Mouse (Mus musculus): ENCODE data around the gene Apobec3. TPM values are rescaled to one million over a fixed set of nuclear protein-coding genes. Genes with fewer than 3 reads are reported as not detected.
"Not testable (repeated sequence)": the region's sequence is repeated elsewhere in the genome, so short reads cannot be mapped to it uniquely, and the experiment has no call there.

The Apobec3 gene
- polyA plus RNA-seq, 1 experiment from 2014 or later = 33.1 TPM

GRCm38 (mm10) chr15:79901399-79901798 lies 9.9 kb downstream of the Apobec3 start:
- ATAC-seq (ENCODE audit: low read depth) = no peak
- Histone ChIP-seq H3K36me3 (ENCODE audit: control insufficient read depth, insufficient read depth) (peaks cover 9% of the 10 kb centered on the region; the same call in 1 of the 2 replicates), H3K27ac (ENCODE audit: low read length) (no peak overlapping the region), H3K9ac (ENCODE audit: low read depth, low read length) (no peak overlapping the region), H3K4me2 (ENCODE audit: low read depth, low read length) (no peak overlapping the region), H3K27me3 (ENCODE audit: control insufficient read depth, insufficient read depth, low read depth, low read length) (no peaks in the 10 kb centered on the region), H3K9me3 (replicated peaks; ENCODE audit: control insufficient read depth, low read length) (no peaks in the 10 kb centered on the region), H3K4me3 (ENCODE audit: low read depth, low read length) (no peak overlapping the region), H3K4me1 (ENCODE audit: control insufficient read depth, low read depth, low read length) (peaks cover under 1% of the 10 kb centered on the region)
- WGBS (ENCODE audit: insufficient replicate concordance) = 78% methylated on average over 2 of the region's 2 CpGs

DNA sequence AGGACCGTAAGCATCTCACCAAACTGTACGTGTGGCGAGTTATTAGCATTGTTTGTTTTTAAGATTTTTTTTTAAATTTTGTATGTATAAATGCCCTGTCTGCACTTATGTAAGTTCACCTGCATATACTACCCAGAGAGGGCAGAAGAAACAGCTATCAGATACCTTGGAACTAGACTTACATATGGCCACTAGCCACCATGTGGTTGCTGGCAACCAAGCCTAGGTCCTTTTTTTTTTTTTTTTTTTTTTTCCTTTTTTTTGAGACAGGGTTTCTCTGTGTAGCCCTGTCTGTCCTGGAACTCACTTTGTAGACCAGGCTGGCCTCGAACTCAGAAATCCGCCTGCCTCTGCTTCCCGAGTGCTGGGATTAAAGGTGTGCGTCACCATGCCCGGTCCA lies 11.6 kb downstream of the Apobec3 start:
- not testable (repeated sequence) for H3K27me3 ChIP-seq (ENCODE audit: control insufficient read depth, insufficient read depth, low read depth, low read length); H3K4me2 ChIP-seq (ENCODE audit: low read depth, low read length); H3K4me3 ChIP-seq (ENCODE audit: low read depth, low read length); H3K4me1 ChIP-seq (ENCODE audit: control insufficient read depth, low read depth, low read length); H3K9me3 ChIP-seq (replicated peaks; ENCODE audit: control insufficient read depth, low read length); H3K27ac ChIP-seq (ENCODE audit: low read length); H3K9ac ChIP-seq (ENCODE audit: low read depth, low read length); ATAC-seq (ENCODE audit: low read depth)
- WGBS (ENCODE audit: insufficient replicate concordance) = 87% methylated on average over 8 of the region's 8 CpGs
- H3K36me3 ChIP-seq (ENCODE audit: control insufficient read depth, insufficient read depth) = peaks cover 14% of the 10 kb centered on the region

GRCm38 (mm10) chr15:79903963-79904362 lies 12.5 kb downstream of the Apobec3 start:
- Histone ChIP-seq H3K27me3 (ENCODE audit: control insufficient read depth, insufficient read depth, low read depth, low read length) (no peaks in the 10 kb centered on the region), H3K4me2 (ENCODE audit: low read depth, low read length) (no peak overlapping the region), H3K36me3 (ENCODE audit: control insufficient read depth, insufficient read depth) (peaks cover 14% of the 10 kb centered on the region), H3K4me1 (ENCODE audit: control insufficient read depth, low read depth, low read length) (no peaks in the 10 kb centered on the region), H3K9me3 (replicated peaks; ENCODE audit: control insufficient read depth, low read length) (no peaks in the 10 kb centered on the region), H3K4me3 (ENCODE audit: low read depth, low read length) (no peak overlapping the region), H3K9ac (ENCODE audit: low read depth, low read length) (no peak overlapping the region), H3K27ac (ENCODE audit: low read length) (no peak overlapping the region)
- no peak for ATAC-seq (ENCODE audit: low read depth)

DNA sequence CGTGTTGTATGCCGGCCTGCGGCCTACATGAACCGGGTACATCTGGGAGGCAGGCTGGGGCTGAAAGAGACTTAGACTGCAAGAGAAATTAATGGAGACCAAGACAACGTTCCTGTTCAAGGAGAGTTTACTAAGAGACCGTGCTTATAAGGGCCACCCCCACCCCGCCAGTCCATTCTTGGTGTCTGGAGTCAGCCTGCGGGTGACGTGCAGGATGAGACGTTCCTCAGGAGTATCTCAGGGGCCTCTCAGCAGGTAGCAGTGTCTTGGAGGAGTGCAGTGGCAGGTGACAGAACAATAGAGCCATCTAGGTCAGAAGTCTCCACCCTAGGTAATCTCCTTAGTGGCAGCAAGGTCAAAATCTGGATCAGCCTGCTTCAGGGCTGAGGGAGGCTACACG lies 13.2 kb downstream of the Apobec3 start:
- H3K27ac ChIP-seq (ENCODE audit: low read length); H3K9me3 ChIP-seq (replicated peaks; ENCODE audit: control insufficient read depth, low read length); H3K4me3 ChIP-seq (ENCODE audit: low read depth, low read length); H3K27me3 ChIP-seq (ENCODE audit: control insufficient read depth, insufficient read depth, low read depth, low read length); H3K4me1 ChIP-seq (ENCODE audit: control insufficient read depth, low read depth, low read length); H3K4me2 ChIP-seq (ENCODE audit: low read depth, low read length); ATAC-seq (ENCODE audit: low read depth); H3K9ac ChIP-seq (ENCODE audit: low read depth, low read length): not testable (repeated sequence)
- 90% methylated on average over 11 of the region's 11 CpGs for WGBS (ENCODE audit: insufficient replicate concordance)
- H3K36me3 ChIP-seq (ENCODE audit: control insufficient read depth, insufficient read depth) = peaks cover 14% of the 10 kb centered on the region

GRCm38 (mm10) chr15:79905211-79905610 lies 13.8 kb downstream of the Apobec3 start:
- H3K4me1 ChIP-seq (ENCODE audit: control insufficient read depth, low read depth, low read length) = no peaks in the 10 kb centered on the region
- 75% methylated on average over 12 of the region's 12 CpGs for WGBS (ENCODE audit: insufficient replicate concordance)
- no peak overlapping the region for H3K9ac ChIP-seq (ENCODE audit: low read depth, low read length)
- H3K4me2 ChIP-seq (ENCODE audit: low read depth, low read length) = no peak overlapping the region
- no peak for ATAC-seq (ENCODE audit: low read depth)
- H3K9me3 ChIP-seq (replicated peaks; ENCODE audit: control insufficient read depth, low read length) = no peaks in the 10 kb centered on the region
- peaks cover 13% of the 10 kb centered on the region for H3K36me3 ChIP-seq (ENCODE audit: control insufficient read depth, insufficient read depth)
- no peaks in the 10 kb centered on the region for H3K27me3 ChIP-seq (ENCODE audit: control insufficient read depth, insufficient read depth, low read depth, low read length)
- no peak overlapping the region for H3K4me3 ChIP-seq (ENCODE audit: low read depth, low read length)
- H3K27ac ChIP-seq (ENCODE audit: low read length) = no peak overlapping the region

DNA sequence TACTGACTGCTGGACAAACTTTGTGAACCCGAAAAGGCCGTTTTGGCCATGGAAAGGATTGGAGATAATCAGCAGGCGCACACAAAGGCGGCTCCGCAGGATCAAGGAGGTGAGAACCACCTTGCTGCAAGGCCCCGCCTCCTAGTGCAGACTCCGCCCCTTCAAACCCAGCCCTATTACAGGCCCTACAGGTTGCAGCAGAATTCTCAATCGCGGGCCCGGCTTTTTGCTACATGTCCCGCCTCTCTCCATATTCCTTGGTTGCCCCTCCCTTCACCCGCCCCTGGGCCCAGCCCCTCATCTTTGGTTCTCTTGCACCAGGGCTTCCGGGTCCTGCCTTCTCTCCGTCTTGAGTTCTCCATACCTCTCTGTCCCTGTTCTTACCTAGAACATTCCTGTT lies 15.4 kb downstream of the Apobec3 start:
- WGBS (ENCODE audit: insufficient replicate concordance) = 71% methylated on average over 14 of the region's 14 CpGs
- H3K27ac ChIP-seq (ENCODE audit: low read length) = no peak overlapping the region

GRCm38 (mm10) chr15:79909006-79909405 lies 17.5 kb downstream of the Apobec3 start:
- ATAC-seq (ENCODE audit: low read depth) = not testable (repeated sequence)

More for the DNA sequence above, 15.4 kb downstream of the Apobec3 start:
- Histone ChIP-seq H3K4me3 (ENCODE audit: low read depth, low read length) (no peak overlapping the region), H3K36me3 (ENCODE audit: control insufficient read depth, insufficient read depth) (peaks cover 10% of the 10 kb centered on the region), H3K4me2 (ENCODE audit: low read depth, low read length) (no peak overlapping the region), H3K27me3 (ENCODE audit: control insufficient read depth, insufficient read depth, low read depth, low read length) (no peaks in the 10 kb centered on the region), H3K9me3 (replicated peaks; ENCODE audit: control insufficient read depth, low read length) (no peaks in the 10 kb centered on the region), H3K9ac (ENCODE audit: low read depth, low read length) (no peak overlapping the region), H3K4me1 (ENCODE audit: control insufficient read depth, low read depth, low read length) (no peaks in the 10 kb centered on the region)
- no peak for ATAC-seq (ENCODE audit: low read depth)

DNA sequence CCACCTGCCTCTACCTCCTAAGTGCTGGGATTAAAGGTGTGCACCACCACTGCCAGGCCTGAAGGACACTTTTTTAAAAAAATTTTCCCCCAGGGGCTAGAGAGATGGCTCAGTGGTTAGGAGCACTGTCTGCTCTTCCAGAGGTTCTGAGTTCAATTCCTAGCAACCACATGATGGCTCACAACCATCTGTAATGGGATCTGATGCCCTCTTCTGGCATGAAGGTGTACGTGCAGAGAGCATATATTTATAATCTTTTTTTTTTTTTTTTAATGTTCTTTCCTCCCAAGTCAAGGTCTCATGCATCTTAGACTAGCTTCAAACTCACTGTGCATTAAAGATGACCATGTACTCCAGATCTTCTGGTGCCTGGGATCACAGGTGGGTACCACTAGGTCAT lies 19.4 kb downstream of the Apobec3 start:
- ATAC-seq (ENCODE audit: low read depth); H3K36me3 ChIP-seq (ENCODE audit: control insufficient read depth, insufficient read depth): not testable (repeated sequence)
- WGBS (ENCODE audit: insufficient replicate concordance) = 73% methylated on average over 1 of the region's 1 CpGs

More at GRCm38 (mm10) chr15:79909006-79909405, 17.5 kb downstream of the Apobec3 start:
- H3K4me2 ChIP-seq (ENCODE audit: low read depth, low read length); H3K9me3 ChIP-seq (replicated peaks; ENCODE audit: control insufficient read depth, low read length); H3K27ac ChIP-seq (ENCODE audit: low read length); H3K9ac ChIP-seq (ENCODE audit: low read depth, low read length); H3K27me3 ChIP-seq (ENCODE audit: control insufficient read depth, insufficient read depth, low read depth, low read length); H3K36me3 ChIP-seq (ENCODE audit: control insufficient read depth, insufficient read depth); H3K4me3 ChIP-seq (ENCODE audit: low read depth, low read length); H3K4me1 ChIP-seq (ENCODE audit: control insufficient read depth, low read depth, low read length): not testable (repeated sequence)
- 79% methylated on average over 3 of the region's 3 CpGs for WGBS (ENCODE audit: insufficient replicate concordance)

DNA sequence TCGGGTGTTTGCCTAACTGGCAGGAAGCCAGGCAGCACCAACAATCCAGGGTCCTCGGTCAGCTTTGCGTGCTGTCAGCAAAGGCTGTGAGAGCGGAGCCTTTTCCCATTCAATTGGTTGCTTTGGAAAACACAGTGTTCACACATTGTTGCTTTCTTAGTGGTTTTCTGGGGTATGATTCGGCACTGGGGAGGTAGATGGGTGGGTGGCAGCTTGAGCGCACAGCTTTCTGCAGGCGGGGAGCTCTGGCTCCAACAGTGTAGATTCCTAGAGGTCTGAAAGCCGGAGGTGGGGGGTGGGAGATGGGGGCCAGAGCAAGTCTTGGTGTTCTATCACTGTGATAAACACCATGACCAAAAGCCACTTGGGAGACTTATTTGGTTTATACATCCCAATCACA lies 19.9 kb downstream of the Apobec3 start:
- no peaks in the 10 kb centered on the region for H3K27me3 ChIP-seq (ENCODE audit: control insufficient read depth, insufficient read depth, low read depth, low read length)
- no peak for ATAC-seq (ENCODE audit: low read depth)
- no peaks in the 10 kb centered on the region for H3K9me3 ChIP-seq (replicated peaks; ENCODE audit: control insufficient read depth, low read length)
- H3K9ac ChIP-seq (ENCODE audit: low read depth, low read length) = no peak overlapping the region
- H3K36me3 ChIP-seq (ENCODE audit: control insufficient read depth, insufficient read depth) = peaks cover 5% of the 10 kb centered on the region
- H3K4me1 ChIP-seq (ENCODE audit: control insufficient read depth, low read depth, low read length) = no peaks in the 10 kb centered on the region
- WGBS (ENCODE audit: insufficient replicate concordance) = 74% methylated on average over 8 of the region's 8 CpGs
- no peak overlapping the region for H3K4me3 ChIP-seq (ENCODE audit: low read depth, low read length)
- no peak overlapping the region for H3K4me2 ChIP-seq (ENCODE audit: low read depth, low read length)
- no peak overlapping the region for H3K27ac ChIP-seq (ENCODE audit: low read length)

More for the DNA sequence above, 19.4 kb downstream of the Apobec3 start:
- not testable (repeated sequence) for H3K4me1 ChIP-seq (ENCODE audit: control insufficient read depth, low read depth, low read length); H3K4me2 ChIP-seq (ENCODE audit: low read depth, low read length); H3K27me3 ChIP-seq (ENCODE audit: control insufficient read depth, insufficient read depth, low read depth, low read length); H3K27ac ChIP-seq (ENCODE audit: low read length); H3K9me3 ChIP-seq (replicated peaks; ENCODE audit: control insufficient read depth, low read length); H3K9ac ChIP-seq (ENCODE audit: low read depth, low read length); H3K4me3 ChIP-seq (ENCODE audit: low read depth, low read length)

Measured in liver, embryonic 16.5 days (tissue).